Mouse (Mus musculus) limb, embryonic 10.5 days (tissue): ENCODE results near the gene Samd10. TPM values are rescaled to one million over a fixed set of nuclear protein-coding genes. Genes with fewer than 3 reads are reported as not detected.
A peak's percentile ranks its signal among the peaks of the same experiment; 100 is the strongest.

Source experiments
- DNase-seq: peaks from one replicate; pipeline ENCODE4 v3.0.0-alpha.2; 2017; ENCODE audit warnings: low spot score
- H3K27ac ChIP-seq: fragments of 300-500 bp; sonication (generic); 2 replicates; pipeline ENCODE4 v1.5.1; 2016; ENCODE audit warnings: mild to moderate bottlenecking
- H3K27me3 ChIP-seq: fragments of 300-500 bp; sonication (generic); 2 replicates; pipeline ENCODE4 v1.6.1; 2016; ENCODE audit warnings: low read depth, mild to moderate bottlenecking; ENCODE audit not compliant: poor library complexity, severe bottlenecking
- H3K36me3 ChIP-seq: fragments of 300-500 bp; sonication (generic); 2 replicates; pipeline ENCODE4 v1.6.1; 2016; ENCODE audit warnings: mild to moderate bottlenecking, moderate library complexity
- H3K4me1 ChIP-seq: fragments of 300-500 bp; sonication (generic); 2 replicates; pipeline ENCODE4 v1.6.1; 2016
- H3K4me3 ChIP-seq: fragments of 300-500 bp; sonication (generic); 2 replicates; pipeline ENCODE4 v1.5.1; 2016; ENCODE audit warnings: mild to moderate bottlenecking, moderate library complexity
- H3K9me3 ChIP-seq: fragments of 300-500 bp; sonication (generic); replicated peaks from 2 replicates; pipeline ENCODE4 v1.6.1; 2016; ENCODE audit warnings: mild to moderate bottlenecking
- WGBS: fragments of 180-500 bp; shearing (Covaris S2); methylation state at CpG from one replicate; pipeline ENCODE4 v1.1.7; 2016; 5-methylcytosine and 5-hydroxymethylcytosine counted together
- polyA plus RNA-seq: library from polyadenylated mRNA; unstranded; fragments of >200 nt; fragmentation: Nextera tagmentation; extraction: Ambion mirVana; gene quantifications from 2 replicates; pipeline ENCODE4 v1.2.1, GENCODE M21; 2016

Samd10 gene
- polyA plus RNA-seq, 1 experiment from 2014 or later = 17.2 TPM

DNA sequence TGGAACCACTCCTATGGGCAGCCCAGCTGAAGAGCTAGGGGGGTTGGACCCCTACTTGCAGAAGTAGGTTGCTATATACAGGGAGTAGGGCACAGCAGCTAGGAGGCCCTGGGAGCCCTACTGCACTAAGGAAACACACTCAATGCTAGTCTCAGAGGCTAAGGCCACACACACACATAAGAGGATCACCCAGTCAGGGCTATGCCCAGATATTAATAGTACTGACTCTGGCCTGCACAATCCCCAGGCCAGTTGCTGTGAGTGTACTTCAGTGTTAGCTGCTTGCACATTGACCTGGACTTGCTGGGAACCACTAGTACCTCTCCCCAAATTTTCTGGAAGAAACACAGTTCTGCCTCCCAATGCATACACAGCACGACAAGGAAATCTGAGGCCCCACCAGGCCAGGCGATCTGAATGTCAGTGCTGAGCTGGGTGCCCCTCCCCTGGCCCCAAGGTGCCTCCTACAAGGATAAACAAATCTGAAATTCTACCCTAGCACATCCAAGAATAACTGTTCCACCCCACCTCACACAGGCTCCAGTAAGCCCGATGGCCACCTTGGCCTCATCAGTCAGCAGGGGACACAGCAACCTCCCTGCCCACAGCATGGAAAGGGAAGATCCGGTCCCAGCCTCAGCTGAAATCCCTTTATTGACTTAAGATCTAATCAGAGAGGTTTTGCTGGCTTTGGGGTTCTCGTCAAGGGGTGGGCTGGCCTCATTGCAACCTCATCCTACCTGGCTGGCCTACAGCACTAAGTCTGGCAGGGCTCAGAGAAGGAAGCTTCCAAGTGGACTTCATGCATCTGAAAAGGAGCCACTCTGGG lies 20.0 kb downstream of the Samd10 start:
- Histone ChIP-seq H3K36me3 (peaks cover 20% of the 10 kb centered on the region), H3K9me3 (no peaks in the 10 kb centered on the region), H3K4me3 (no peak overlapping the region), H3K27ac (no peak overlapping the region), H3K27me3 (no peaks in the 10 kb centered on the region), H3K4me1 (peaks cover 22% of the 10 kb centered on the region)
- WGBS = 68% methylated on average over 5 of the region's 5 CpGs
- peak; percentile 22 for DNase-seq

DNA sequence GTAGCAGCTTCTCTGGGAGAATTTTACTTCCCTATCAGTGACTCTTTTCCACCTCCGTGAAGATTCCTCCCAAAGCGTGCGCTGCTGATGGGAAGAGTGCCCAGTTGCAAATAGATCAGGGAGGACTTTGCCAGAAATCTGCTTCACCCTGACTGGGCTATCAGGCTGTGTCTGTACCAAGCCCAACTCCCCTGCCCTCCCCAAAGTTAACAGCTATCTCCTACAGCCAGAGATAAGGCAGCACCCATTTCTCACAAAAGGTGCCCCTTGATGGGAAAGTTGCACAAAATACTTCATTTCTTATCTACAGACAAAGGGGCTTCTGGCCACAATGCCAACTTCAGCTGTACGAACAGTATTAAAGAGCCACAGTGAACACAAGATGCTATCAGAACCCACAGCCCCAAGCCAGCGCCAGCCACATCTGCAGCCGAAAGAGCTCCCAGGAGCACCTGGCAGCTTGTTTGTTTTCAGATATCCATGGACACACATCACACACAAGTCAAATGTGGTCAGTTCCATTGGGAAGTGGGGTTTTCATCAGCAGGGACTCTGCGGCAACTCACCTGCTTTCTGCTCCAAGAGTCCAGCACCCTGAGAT lies 20.9 kb downstream of the Samd10 start:
- Histone ChIP-seq H3K4me3 (no peak overlapping the region), H3K27me3 (no peaks in the 10 kb centered on the region), H3K27ac (no peak overlapping the region), H3K4me1 (peaks cover 22% of the 10 kb centered on the region), H3K36me3 (peaks cover 19% of the 10 kb centered on the region), H3K9me3 (no peaks in the 10 kb centered on the region)
- peak; percentile 23 for DNase-seq
- 87% methylated on average over 7 of the region's 7 CpGs for WGBS

DNA sequence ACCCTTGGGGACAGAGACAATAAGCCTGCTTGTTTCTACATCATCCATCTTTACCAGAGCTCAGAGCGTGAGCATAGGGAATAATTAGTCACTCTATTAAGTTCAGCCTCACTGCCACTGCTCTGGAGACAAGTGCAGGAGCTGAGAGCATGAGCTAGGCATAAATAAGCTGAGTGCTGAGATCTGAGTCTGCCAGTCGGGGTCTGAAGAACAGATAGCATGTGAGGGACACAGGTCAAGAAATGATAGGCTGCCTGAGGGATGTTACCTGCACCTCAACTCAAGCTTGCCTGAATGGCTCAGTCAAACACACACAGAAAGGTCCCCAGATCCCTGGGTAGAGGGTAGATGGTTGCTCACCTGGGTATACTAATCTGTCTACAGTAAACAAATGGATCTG lies 21.9 kb downstream of the Samd10 start:
- H3K9me3 ChIP-seq = no peaks in the 10 kb centered on the region
- H3K4me3 ChIP-seq = no peak overlapping the region
- peaks cover 22% of the 10 kb centered on the region for H3K4me1 ChIP-seq
- WGBS = 71% methylated on average over 2 of the region's 2 CpGs
- no peak overlapping the region for H3K27ac ChIP-seq
- H3K36me3 ChIP-seq = peaks cover 20% of the 10 kb centered on the region
- no peaks in the 10 kb centered on the region for H3K27me3 ChIP-seq
- DNase-seq = peak; percentile 18

DNA sequence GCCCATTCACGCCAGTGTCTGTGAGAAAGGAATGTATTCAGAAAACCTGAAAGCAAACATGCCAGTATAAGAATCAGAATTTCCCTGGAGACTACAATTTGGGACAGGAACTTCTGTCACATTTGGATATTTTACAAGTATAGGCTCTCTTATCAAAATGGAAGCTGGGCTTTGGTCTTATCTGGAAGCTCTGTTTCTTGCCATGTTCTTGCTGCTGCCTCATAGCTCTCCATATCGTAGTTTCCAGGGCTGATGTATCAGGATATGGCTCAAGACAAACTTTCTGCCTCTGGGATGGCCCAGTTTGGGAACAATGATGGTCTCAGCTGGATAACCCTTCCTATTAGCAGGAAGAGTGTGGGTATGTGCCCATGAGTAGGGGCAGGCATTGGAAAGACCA lies 22.4 kb downstream of the Samd10 start:
- Histone ChIP-seq H3K9me3 (no peaks in the 10 kb centered on the region), H3K27ac (no peak overlapping the region), H3K36me3 (peaks cover 20% of the 10 kb centered on the region), H3K27me3 (no peaks in the 10 kb centered on the region), H3K4me3 (no peak overlapping the region), H3K4me1 (peaks cover 20% of the 10 kb centered on the region)
- WGBS = 93% methylated on average over 2 of the region's 2 CpGs
- DNase-seq = peak; percentile 19

DNA sequence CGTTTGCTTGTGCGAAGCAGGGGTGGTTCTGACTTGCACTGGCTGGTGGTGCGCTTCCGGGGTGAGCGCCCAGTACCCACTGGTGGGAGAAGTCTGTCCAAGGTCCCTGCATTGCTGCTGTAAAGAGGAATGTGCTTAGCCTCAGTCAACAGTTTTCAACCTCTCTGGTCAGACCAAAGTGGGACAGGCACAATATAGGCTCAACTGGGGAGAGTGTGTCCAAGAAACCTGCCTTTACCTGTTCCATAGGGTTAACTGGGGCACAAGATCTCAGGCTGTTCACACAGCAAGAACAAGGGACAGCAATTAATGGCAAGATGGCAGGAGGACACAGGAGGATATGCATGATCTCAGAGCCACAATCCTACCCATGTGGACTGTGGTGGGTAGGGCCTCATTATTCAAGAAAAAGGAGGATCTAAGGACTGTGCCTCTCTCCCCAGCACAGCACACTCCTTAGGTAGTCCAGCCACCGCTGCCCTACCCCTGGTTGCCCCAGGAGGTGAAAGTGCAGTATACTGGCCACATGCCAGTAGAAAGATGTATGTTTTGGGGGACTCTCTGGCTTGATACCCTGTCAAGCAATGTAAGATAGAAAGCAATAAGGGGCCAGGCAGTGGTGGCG lies 24.0 kb downstream of the Samd10 start:
- Histone ChIP-seq H3K4me3 (no peak overlapping the region), H3K27me3 (no peaks in the 10 kb centered on the region), H3K9me3 (no peaks in the 10 kb centered on the region), H3K27ac (no peak overlapping the region), H3K36me3 (peaks cover 20% of the 10 kb centered on the region), H3K4me1 (peaks cover 8% of the 10 kb centered on the region)
- DNase-seq = peak; percentile 15
- WGBS = 94% methylated on average over 7 of the region's 7 CpGs

DNA sequence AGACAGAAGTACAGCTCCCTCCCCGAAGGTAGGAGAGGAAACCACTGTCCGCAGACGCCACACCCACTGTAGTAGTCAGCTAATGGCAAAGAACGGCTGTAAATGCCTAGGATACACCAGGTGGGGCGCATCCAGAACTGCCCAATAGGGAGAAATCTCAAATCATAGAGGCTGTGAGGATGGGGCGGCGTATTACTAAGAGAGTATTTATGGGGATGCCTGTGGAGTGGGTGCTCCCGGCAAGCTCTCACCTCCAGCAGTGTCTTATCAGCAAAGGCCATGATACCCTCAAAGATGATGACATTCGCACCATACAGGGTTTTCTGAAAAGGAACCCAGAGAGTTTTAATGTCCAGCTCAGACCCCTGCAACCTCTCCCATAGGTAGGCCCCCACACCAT lies 25.1 kb downstream of the Samd10 start:
- Histone ChIP-seq H3K9me3 (no peaks in the 10 kb centered on the region), H3K4me1 (peaks cover 3% of the 10 kb centered on the region; the same call in 1 of the 2 replicates), H3K27ac (no peak overlapping the region), H3K27me3 (no peaks in the 10 kb centered on the region), H3K36me3 (peaks cover 20% of the 10 kb centered on the region), H3K4me3 (no peak overlapping the region)
- DNase-seq = peak; percentile 22
- WGBS = 91% methylated on average over 9 of the region's 9 CpGs

DNA sequence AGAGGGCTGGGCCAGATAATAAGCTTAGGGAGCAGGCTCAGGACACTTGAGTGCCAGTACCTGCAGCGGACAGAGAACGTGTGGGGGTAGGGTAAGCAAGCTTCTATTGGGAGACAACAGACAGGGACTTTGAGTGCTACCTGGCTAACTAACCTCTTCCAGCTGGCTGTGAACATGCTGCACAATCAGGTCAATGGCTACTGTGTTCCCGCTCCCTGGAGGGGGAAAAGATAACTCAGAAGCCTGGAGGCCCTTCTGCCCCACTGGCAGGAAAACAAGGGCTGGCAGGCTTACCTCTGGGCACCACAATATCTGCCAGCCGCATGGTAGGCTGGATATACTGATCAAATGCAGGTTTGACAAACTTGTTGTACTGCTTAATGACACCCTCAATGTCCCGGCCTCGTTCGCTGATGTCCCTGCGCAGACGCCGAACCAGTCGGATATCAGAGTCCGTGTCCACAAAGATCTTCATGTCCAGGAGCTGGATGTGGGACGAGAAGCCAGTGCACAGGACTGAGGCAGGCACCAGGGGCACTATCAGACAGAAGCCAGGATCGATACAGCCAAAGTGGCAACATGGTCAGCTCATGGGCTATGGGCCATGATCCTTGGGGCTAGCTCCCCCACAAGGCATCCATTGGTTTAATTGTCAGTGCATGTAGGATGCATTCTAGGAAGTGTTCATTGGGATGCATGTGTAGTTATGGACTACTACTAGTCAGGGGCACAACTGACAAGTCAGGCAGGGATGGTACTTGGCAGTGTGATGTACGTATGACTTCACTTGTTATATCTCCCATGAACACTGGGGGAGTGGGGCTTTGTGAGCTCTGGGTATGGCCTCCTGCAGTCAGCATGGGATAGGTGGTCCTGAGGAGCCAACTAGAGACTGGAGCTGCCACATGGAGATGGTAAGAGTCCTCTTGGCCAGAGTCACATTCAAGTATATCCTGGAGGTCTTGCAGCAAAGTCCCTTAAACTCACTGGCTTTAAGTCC lies 25.8 kb downstream of the Samd10 start:
- WGBS = 93% methylated on average over 15 of the region's 15 CpGs
- DNase-seq = no peak
- H3K4me3 ChIP-seq = no peak overlapping the region
- H3K36me3 ChIP-seq = peaks cover 20% of the 10 kb centered on the region
- H3K9me3 ChIP-seq = no peaks in the 10 kb centered on the region
- H3K4me1 ChIP-seq = peaks cover 3% of the 10 kb centered on the region; the same call in 1 of the 2 replicates
- no peaks in the 10 kb centered on the region for H3K27me3 ChIP-seq
- no peak overlapping the region for H3K27ac ChIP-seq

DNA sequence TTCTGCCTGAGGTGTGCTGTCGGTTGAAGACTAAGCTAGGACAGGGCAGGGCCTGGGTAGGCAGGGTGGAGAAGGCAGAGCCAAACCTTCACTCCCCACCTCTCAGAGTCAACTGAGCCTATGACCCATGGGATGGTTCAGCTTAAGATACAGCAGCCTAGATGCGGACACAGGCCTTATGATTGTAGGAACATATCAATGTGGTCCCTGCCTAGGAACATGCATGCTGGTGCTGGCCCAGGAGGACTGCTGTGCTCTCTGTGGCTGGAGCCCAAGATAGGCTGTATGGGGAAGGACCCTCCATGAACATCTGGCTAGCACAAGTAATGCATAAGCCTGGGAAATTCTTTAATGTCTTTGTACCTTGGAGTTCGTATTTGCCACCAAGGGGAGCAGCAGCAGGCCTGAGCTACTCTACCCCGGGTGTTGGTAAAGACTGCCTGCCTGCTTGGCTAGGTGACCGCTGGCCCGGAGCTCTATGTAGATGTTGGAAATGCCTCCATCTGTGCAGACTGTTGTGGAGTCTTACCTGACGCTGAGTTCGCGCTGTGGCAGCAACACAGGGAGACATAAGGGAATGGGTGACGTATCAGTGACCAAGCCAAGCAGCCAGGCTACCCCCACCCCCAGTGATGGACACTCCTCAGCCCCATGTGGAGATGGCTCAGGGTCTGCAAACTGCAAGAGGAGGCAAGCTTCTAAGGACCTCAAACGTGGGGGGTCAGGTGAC lies 26.9 kb downstream of the Samd10 start:
- Histone ChIP-seq H3K27me3 (no peaks in the 10 kb centered on the region), H3K4me3 (no peak overlapping the region), H3K9me3 (no peaks in the 10 kb centered on the region), H3K4me1 (peaks cover 3% of the 10 kb centered on the region; the same call in 1 of the 2 replicates), H3K36me3 (peaks cover 20% of the 10 kb centered on the region), H3K27ac (no peak overlapping the region)
- DNase-seq = no peak
- WGBS = 89% methylated on average over 11 of the region's 11 CpGs

DNA sequence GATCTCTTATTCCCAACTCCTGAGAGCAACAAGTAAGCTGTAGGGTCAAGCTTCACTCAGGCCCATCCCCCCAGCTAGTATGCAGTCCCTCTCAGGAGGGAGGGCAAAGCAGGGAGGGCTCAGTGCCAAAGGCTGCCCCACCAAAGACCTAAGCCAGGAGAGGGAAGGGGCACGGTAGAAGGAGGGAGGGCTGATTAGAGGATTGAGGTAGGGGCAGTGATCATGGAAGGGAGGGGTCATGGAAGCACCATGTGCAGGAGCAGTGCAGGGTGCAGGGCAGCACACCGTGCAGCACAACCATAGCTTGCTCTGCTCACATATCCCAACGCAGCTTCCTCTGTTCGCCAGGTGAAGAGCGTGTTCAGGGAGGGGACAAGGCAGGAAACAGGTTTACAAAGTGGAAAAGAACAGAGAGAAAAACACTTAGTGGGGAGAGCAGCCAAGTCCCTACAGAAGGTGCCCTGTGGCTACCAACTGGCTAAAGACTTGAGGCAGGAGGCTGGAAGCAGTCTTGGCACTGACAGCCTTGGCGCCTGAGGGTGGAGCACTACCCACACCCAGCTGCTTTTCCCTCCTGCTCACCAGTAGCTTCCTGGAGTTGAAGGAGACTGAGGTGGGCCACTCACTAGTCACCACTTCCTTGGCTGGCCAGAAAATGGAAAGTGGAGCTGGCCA lies 28.0 kb downstream of the Samd10 start:
- Histone ChIP-seq H3K4me3 (no peak overlapping the region), H3K27me3 (no peaks in the 10 kb centered on the region), H3K4me1 (peaks cover 3% of the 10 kb centered on the region; the same call in 1 of the 2 replicates), H3K36me3 (peaks cover 20% of the 10 kb centered on the region), H3K9me3 (no peaks in the 10 kb centered on the region), H3K27ac (no peak overlapping the region)
- DNase-seq = peak; percentile 26
- WGBS = 72% methylated on average over 6 of the region's 6 CpGs

DNA sequence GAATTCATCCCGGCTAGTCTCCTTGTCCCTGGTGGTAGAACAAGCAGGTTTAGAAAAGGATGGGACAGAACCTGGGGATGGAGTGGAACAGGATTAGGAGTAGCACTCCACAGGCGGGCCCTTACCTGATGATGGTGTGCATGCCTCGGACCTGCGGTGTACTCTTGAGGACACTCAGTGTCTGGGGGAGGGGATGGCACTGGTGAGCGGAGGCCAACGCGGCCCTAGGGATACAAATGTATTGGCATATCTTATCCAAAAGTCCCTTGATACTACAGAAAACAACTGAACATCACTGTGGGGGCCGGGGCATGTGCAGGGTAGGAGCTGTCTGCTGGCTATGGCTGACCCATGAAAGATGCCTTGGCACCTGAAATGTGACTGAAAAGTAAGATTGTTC lies 28.6 kb downstream of the Samd10 start:
- peak; percentile 26 for DNase-seq
- peaks cover 3% of the 10 kb centered on the region; the same call in 1 of the 2 replicates for H3K4me1 ChIP-seq
- H3K36me3 ChIP-seq = peaks cover 20% of the 10 kb centered on the region
- no peak overlapping the region for H3K4me3 ChIP-seq
- H3K9me3 ChIP-seq = no peaks in the 10 kb centered on the region
- no peaks in the 10 kb centered on the region for H3K27me3 ChIP-seq
- H3K27ac ChIP-seq = no peak overlapping the region
- 91% methylated on average over 8 of the region's 8 CpGs for WGBS

DNA sequence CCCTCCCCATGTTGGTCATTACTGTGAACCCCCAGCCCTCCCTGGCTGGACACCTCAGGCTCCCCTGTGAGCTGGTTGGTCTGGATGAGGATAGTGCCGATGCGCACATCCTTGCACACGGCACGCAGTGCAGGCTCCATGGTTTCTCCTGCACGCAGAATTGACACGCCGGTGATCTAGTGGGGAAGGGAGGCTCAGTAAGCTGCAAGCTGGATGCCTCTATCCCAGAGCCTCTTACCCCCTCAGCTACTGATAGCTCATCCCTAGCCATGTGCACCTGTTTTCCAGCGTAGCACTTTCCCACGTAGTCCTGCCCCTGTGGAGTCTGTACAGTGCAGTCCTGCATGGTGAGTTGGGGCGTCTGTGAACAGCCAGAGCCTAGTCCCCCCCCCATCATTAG lies 29.2 kb downstream of the Samd10 start:
- H3K4me1 ChIP-seq = peaks cover 3% of the 10 kb centered on the region; the same call in 1 of the 2 replicates
- DNase-seq = peak; percentile 25

More for the DNA sequence above, 29.2 kb downstream of the Samd10 start:
- H3K9me3 ChIP-seq = no peaks in the 10 kb centered on the region
- peaks cover 20% of the 10 kb centered on the region for H3K36me3 ChIP-seq
- H3K27ac ChIP-seq = no peak overlapping the region
- no peak overlapping the region for H3K4me3 ChIP-seq
- WGBS = 94% methylated on average over 10 of the region's 10 CpGs
- H3K27me3 ChIP-seq = no peaks in the 10 kb centered on the region
